Mouse (Mus musculus): ENCODE results near the gene Cdkn2a.

GRCm38 (mm10) chr4:89305691-89306090 lies 11.2 kb upstream of the Cdkn2a start:
- no peak for TF ChIP-seq TAL1 (IDR thresholded peaks at IDR 0.05; ENCODE audit: low read length)
- TF ChIP-seq GATA1 (IDR thresholded peaks at IDR 0.05; ENCODE audit: low read length): no peak
